Mouse (Mus musculus) liver, embryonic 12.5 days (tissue): Measurements from ENCODE around the gene Sar1a. TPM values are rescaled to one million over a fixed set of nuclear protein-coding genes. Genes with fewer than 3 reads are reported as not detected.

ENCODE experiments used
- ATAC-seq: fragments of 200-750 bp; cut with Nextera tagmentation; 2 replicates; pipeline ENCODE4 v1.8.0; 2017; ENCODE audit warnings: moderate number of reproducible peaks, mild to moderate bottlenecking, moderate library complexity
- H3K27ac ChIP-seq: fragments of 300-500 bp; sonication (generic); 2 replicates; pipeline ENCODE4 v1.5.1; 2016; ENCODE audit warnings: mild to moderate bottlenecking
- H3K27me3 ChIP-seq: fragments of 300-500 bp; sonication (generic); replicated peaks from 2 replicates; pipeline ENCODE4 v1.6.1; 2016; ENCODE audit warnings: mild to moderate bottlenecking, moderate library complexity
- H3K36me3 ChIP-seq: fragments of 300-500 bp; sonication (generic); 2 replicates; pipeline ENCODE4 v1.6.1; 2016; ENCODE audit warnings: mild to moderate bottlenecking, moderate library complexity
- H3K4me1 ChIP-seq: fragments of 300-500 bp; sonication (generic); 2 replicates; pipeline ENCODE4 v1.6.1; 2016
- H3K4me2 ChIP-seq: fragments of 300-500 bp; sonication (generic); 2 replicates; pipeline ENCODE4 v1.6.1; 2016; ENCODE audit warnings: mild to moderate bottlenecking, moderate library complexity
- H3K4me3 ChIP-seq: fragments of 300-500 bp; sonication (generic); 2 replicates; pipeline ENCODE4 v1.5.1; 2016; ENCODE audit warnings: mild to moderate bottlenecking, moderate library complexity
- H3K9ac ChIP-seq: fragments of 300-500 bp; sonication (generic); 2 replicates; pipeline ENCODE4 v1.6.1; 2016; ENCODE audit warnings: mild to moderate bottlenecking, moderate library complexity
- H3K9me3 ChIP-seq: fragments of 300-500 bp; sonication (generic); replicated peaks from 2 replicates; pipeline ENCODE4 v1.6.1; 2016; ENCODE audit warnings: mild to moderate bottlenecking, moderate library complexity
- WGBS: fragments of 180-500 bp; shearing (Covaris S2); methylation state at CpG from one replicate; pipeline ENCODE4 v1.1.7; 2016; ENCODE audit not compliant: insufficient replicate concordance; 5-methylcytosine and 5-hydroxymethylcytosine counted together
- polyA plus RNA-seq: library from polyadenylated mRNA; unstranded; fragments of >200 nt; fragmentation: Nextera tagmentation; extraction: Ambion mirVana; gene quantifications from 2 replicates; pipeline ENCODE4 v1.2.1, GENCODE M21; 2016

Gene Sar1a
- polyA plus RNA-seq, 1 experiment from 2014 or later: 112 TPM

GRCm38 (mm10) chr10:61693563-61693962 lies 13.5 kb downstream of the Sar1a start:
- H3K27me3 ChIP-seq: no peaks in the 10 kb centered on the region
- H3K27ac ChIP-seq: 0 out of 2 replicates have a peak overlapping the region, but pooled peaks have one; percentile 22
- 76% methylated on average over 4 of the region's 4 CpGs for WGBS
- no peak overlapping the region for H3K4me3 ChIP-seq
- peaks cover 25% of the 10 kb centered on the region for H3K4me1 ChIP-seq
- ATAC-seq: no peak
- no peak overlapping the region for H3K4me2 ChIP-seq
- peaks cover 63% of the 10 kb centered on the region for H3K36me3 ChIP-seq
- H3K9me3 ChIP-seq: no peaks in the 10 kb centered on the region
- no peak overlapping the region for H3K9ac ChIP-seq

GRCm38 (mm10) chr10:61694870-61695670 lies 15.0 kb downstream of the Sar1a start, which contains the start of gene Tysnd1:
TSS of gene Tysnd1 (plus strand) at chr10:61695514.
- Histone ChIP-seq H3K9ac (peak within 1 kb of the TSS; percentile 84), H3K4me1 (peaks cover 25% of the 10 kb centered on the region), H3K36me3 (peaks cover 63% of the 10 kb centered on the region), H3K4me3 (peak within 1 kb of the TSS; percentile 83), H3K9me3 (no peaks in the 10 kb centered on the region), H3K27me3 (no peaks in the 10 kb centered on the region), H3K4me2 (peak within 1 kb of the TSS; percentile 99), H3K27ac (peak within 1 kb of the TSS; percentile 70)
- peak; percentile 96 for ATAC-seq
- WGBS: under 1% methylated on average over 42 of the region's 42 CpGs

- Histone ChIP-seq H3K4me1 (peaks cover 25% of the 10 kb centered on the region), H3K9me3 (no peaks in the 10 kb centered on the region), H3K4me2 (peak overlapping the region; percentile 99), H3K27ac (peak overlapping the region; percentile 70), H3K27me3 (no peaks in the 10 kb centered on the region), H3K4me3 (peak overlapping the region; percentile 83), H3K9ac (peak overlapping the region; percentile 84), H3K36me3 (peaks cover 60% of the 10 kb centered on the region)
- ATAC-seq: peak; percentile 64
- under 1% methylated on average over 104 of the region's 111 CpGs for WGBS
These were observed 15.8 kb downstream of the Sar1a start for GRCm38 (mm10) chr10:61695703-61696559.

- H3K9me3 ChIP-seq: no peaks in the 10 kb centered on the region
- ATAC-seq: no peak
- H3K4me1 ChIP-seq: peaks cover 25% of the 10 kb centered on the region
- peak overlapping the region; percentile 70; the same call in 1 of the 2 replicates for H3K27ac ChIP-seq
- H3K4me2 ChIP-seq: peak overlapping the region; percentile 99
- H3K36me3 ChIP-seq: peaks cover 60% of the 10 kb centered on the region
- H3K9ac ChIP-seq: peak overlapping the region; percentile 84
- H3K4me3 ChIP-seq: peak overlapping the region; percentile 83
- no peaks in the 10 kb centered on the region for H3K27me3 ChIP-seq
- 5% methylated on average over 19 of the region's 19 CpGs for WGBS
These were observed 16.4 kb downstream of the Sar1a start for GRCm38 (mm10) chr10:61696560-61696823.

- no peaks in the 10 kb centered on the region for H3K9me3 ChIP-seq
- H3K4me3 ChIP-seq: peak overlapping the region; percentile 83
- no peak overlapping the region for H3K27ac ChIP-seq
- H3K9ac ChIP-seq: peak overlapping the region; percentile 84
- H3K27me3 ChIP-seq: no peaks in the 10 kb centered on the region
- peaks cover 25% of the 10 kb centered on the region for H3K4me1 ChIP-seq
- H3K4me2 ChIP-seq: peak overlapping the region; percentile 99
- no peak for ATAC-seq
- WGBS: 75% methylated on average over 2 of the region's 2 CpGs
- H3K36me3 ChIP-seq: peaks cover 60% of the 10 kb centered on the region
These were observed 16.9 kb downstream of the Sar1a start for GRCm38 (mm10) chr10:61697028-61697427.

- no peaks in the 10 kb centered on the region for H3K27me3 ChIP-seq
- H3K4me3 ChIP-seq: no peak overlapping the region
- no peak overlapping the region for H3K27ac ChIP-seq
- ATAC-seq: no peak
- 69% methylated on average over 4 of the region's 4 CpGs for WGBS
- H3K4me1 ChIP-seq: peaks cover 14% of the 10 kb centered on the region; the same call in 1 of the 2 replicates
- H3K9me3 ChIP-seq: no peaks in the 10 kb centered on the region
- H3K36me3 ChIP-seq: peaks cover 37% of the 10 kb centered on the region
- H3K4me2 ChIP-seq: no peak overlapping the region
- no peak overlapping the region for H3K9ac ChIP-seq
These were observed 24.6 kb downstream of the Sar1a start for GRCm38 (mm10) chr10:61704663-61705062.

GRCm38 (mm10) chr10:61706412-61707375 lies 26.6 kb downstream of the Sar1a start:
- Histone ChIP-seq H3K9ac (no peak overlapping the region), H3K27ac (no peak overlapping the region), H3K4me2 (no peak overlapping the region), H3K9me3 (no peaks in the 10 kb centered on the region), H3K4me3 (no peak overlapping the region), H3K36me3 (peaks cover 20% of the 10 kb centered on the region), H3K27me3 (no peaks in the 10 kb centered on the region), H3K4me1 (peaks cover 14% of the 10 kb centered on the region; the same call in 1 of the 2 replicates)
- 68% methylated on average over 6 of the region's 6 CpGs for WGBS
- no peak for ATAC-seq

GRCm38 (mm10) chr10:61713601-61714000 lies 33.5 kb downstream of the Sar1a start:
- H3K4me1 ChIP-seq: peaks cover 21% of the 10 kb centered on the region
- no peak overlapping the region for H3K27ac ChIP-seq
- no peak overlapping the region for H3K9ac ChIP-seq
- 66% methylated on average over 3 of the region's 3 CpGs for WGBS
- 0 out of 2 replicates have a peak, but pooled peaks cover 4% of the 10 kb centered on the region for H3K27me3 ChIP-seq
- H3K36me3 ChIP-seq: no peaks in the 10 kb centered on the region
- ATAC-seq: no peak
- H3K4me2 ChIP-seq: no peak overlapping the region
- no peak overlapping the region for H3K4me3 ChIP-seq
- no peaks in the 10 kb centered on the region for H3K9me3 ChIP-seq

GRCm38 (mm10) chr10:61714146-61714545 lies 34.0 kb downstream of the Sar1a start:
- H3K9me3 ChIP-seq: no peaks in the 10 kb centered on the region
- 58% methylated on average over 4 of the region's 4 CpGs for WGBS
- H3K9ac ChIP-seq: no peak overlapping the region
- H3K4me3 ChIP-seq: no peak overlapping the region
- no peak overlapping the region for H3K4me2 ChIP-seq
- H3K4me1 ChIP-seq: peaks cover 21% of the 10 kb centered on the region
- 0 out of 2 replicates have a peak, but pooled peaks cover 4% of the 10 kb centered on the region for H3K27me3 ChIP-seq
- no peaks in the 10 kb centered on the region for H3K36me3 ChIP-seq
- 0 out of 2 replicates have a peak, but pooled peaks have one; percentile 13 for ATAC-seq
- H3K27ac ChIP-seq: no peak overlapping the region

GRCm38 (mm10) chr10:61714771-61715461 lies 34.8 kb downstream of the Sar1a start, which contains the start of gene Aifm2:
TSS of gene Aifm2 (plus strand) at chr10:61715263.
- Histone ChIP-seq H3K4me2 (peak within 1 kb of the TSS; percentile 89), H3K36me3 (no peaks in the 10 kb centered on the region), H3K9ac (peak within 1 kb of the TSS; percentile 57), H3K27ac (no peak within 1 kb of the TSS), H3K4me1 (peaks cover 21% of the 10 kb centered on the region), H3K27me3 (0 out of 2 replicates have a peak, but pooled peaks cover 4% of the 10 kb centered on the region), H3K9me3 (no peaks in the 10 kb centered on the region), H3K4me3 (peak within 1 kb of the TSS; percentile 62)
- WGBS: 15% methylated on average over 31 of the region's 36 CpGs
- peak; percentile 92 for ATAC-seq
